Mouse (Mus musculus) limb, embryonic 14.5 days (tissue): ENCODE measurements around the gene Rab3il1. TPM values are rescaled to one million over a fixed set of nuclear protein-coding genes. Genes with fewer than 3 reads are reported as not detected.
A peak's percentile ranks its signal among the peaks of the same experiment; 100 is the strongest.

Source experiments
- ATAC-seq: fragments of 200-750 bp; cut with Nextera tagmentation; 2 replicates; pipeline ENCODE4 v1.8.0; 2017; ENCODE audit warnings: low read depth, moderate number of reproducible peaks, moderate TSS enrichment; ENCODE audit not compliant: low FRiP score
- DNase-seq: peaks from one replicate; pipeline ENCODE4 v3.0.0-alpha.2; 2015; ENCODE audit warnings: low spot score
- H3K27ac ChIP-seq: fragments of 300-500 bp; sonication (generic); replicated peaks from 2 replicates; pipeline ENCODE4 v1.5.1; 2014; ENCODE audit warnings: low read depth, mild to moderate bottlenecking, low read length, moderate library complexity, mixed read lengths
- H3K27me3 ChIP-seq: fragments of 300-500 bp; sonication (generic); 2 replicates; pipeline ENCODE4 v1.6.1; 2014; ENCODE audit warnings: low read length, mixed read lengths; ENCODE audit not compliant: control insufficient read depth, insufficient read depth
- H3K36me3 ChIP-seq: fragments of 300-500 bp; sonication (generic); 2 replicates; pipeline ENCODE4 v1.6.1; 2014; ENCODE audit warnings: mild to moderate bottlenecking, low read length, moderate library complexity, mixed read lengths; ENCODE audit not compliant: control insufficient read depth, insufficient read depth
- H3K4me1 ChIP-seq: fragments of 300-500 bp; sonication (generic); 2 replicates; pipeline ENCODE4 v1.6.1; 2014; ENCODE audit warnings: antibody characterized with exemption, low read length, mixed read lengths; ENCODE audit not compliant: control insufficient read depth, insufficient read depth
- H3K4me2 ChIP-seq: fragments of 300-500 bp; sonication (generic); replicated peaks from 2 replicates; pipeline ENCODE4 v1.6.1; 2014; ENCODE audit warnings: low read depth, mild to moderate bottlenecking, low read length, moderate library complexity; ENCODE audit not compliant: severe bottlenecking
- H3K4me3 ChIP-seq: fragments of 300-500 bp; sonication (generic); replicated peaks from 2 replicates; pipeline ENCODE4 v1.5.1; 2014; ENCODE audit warnings: low read length
- H3K9ac ChIP-seq: fragments of 300-500 bp; sonication (generic); 2 replicates; pipeline ENCODE4 v1.6.1; 2014; ENCODE audit warnings: mild to moderate bottlenecking, low read depth, low read length, moderate library complexity; ENCODE audit not compliant: severe bottlenecking
- H3K9me3 ChIP-seq: fragments of 300-500 bp; sonication (generic); 2 replicates; pipeline ENCODE4 v1.6.1; 2016; ENCODE audit warnings: low read length; ENCODE audit not compliant: control insufficient read depth
- POLR2A ChIP-seq: fragments of 200-500 bp; IDR thresholded peaks from 2 replicates; pipeline ENCODE4 v1.8.0; 2012; ENCODE audit warnings: inconsistent platforms, mild to moderate bottlenecking, moderate library complexity, borderline replicate concordance; ENCODE audit not compliant: insufficient read depth, insufficient read length; ENCODE audit errors: extremely low read depth
- WGBS: fragments of 180-500 bp; shearing (Covaris S2); extraction: QIAGEN DNeasy Blood & Tissue Kit; methylation state at CpG from one replicate; pipeline ENCODE4 v1.1.7; 2014; 5-methylcytosine and 5-hydroxymethylcytosine counted together
- polyA plus RNA-seq, 2 experiments: library from polyadenylated mRNA; depleted of rRNA in 1 of 2; stranded (reverse) in 1 of 2; unstranded in 1 of 2; fragments of >200 nt; fragmentation: Nextera tagmentation in 1 of 2; extraction: Ambion mirVana in 1 of 2; gene quantifications; 2 replicates each; pipeline versions ENCODE4 v1.2.1 to v1.2.3; 2012 to 2014

Rab3il1 gene
- polyA plus RNA-seq, 2 experiments: 36.1 to 43.9 TPM

GRCm38 (mm10) chr19:9984111-9985055 is 17.1 kb upstream of the Rab3il1 start:
- H3K4me2 ChIP-seq: peak overlapping the region; percentile 87
- H3K27ac ChIP-seq: no peak overlapping the region
- 93% methylated on average over 20 of the region's 20 CpGs for WGBS
- no peak for ATAC-seq
- no peak for DNase-seq
- TF ChIP-seq POLR2A: no peak
- peak overlapping the region; percentile 89 for H3K4me3 ChIP-seq
- H3K9me3 ChIP-seq: no peaks in the 10 kb centered on the region
- peak overlapping the region; percentile 86; the same call in 1 of the 2 replicates for H3K9ac ChIP-seq
- no peaks in the 10 kb centered on the region for H3K27me3 ChIP-seq
- peaks cover 18% of the 10 kb centered on the region for H3K4me1 ChIP-seq
- peaks cover 24% of the 10 kb centered on the region for H3K36me3 ChIP-seq

- Histone ChIP-seq H3K27me3 (no peaks in the 10 kb centered on the region), H3K27ac (no peak overlapping the region), H3K36me3 (peaks cover 24% of the 10 kb centered on the region), H3K4me1 (peaks cover 18% of the 10 kb centered on the region), H3K4me3 (no peak overlapping the region), H3K9ac (no peak overlapping the region), H3K4me2 (no peak overlapping the region), H3K9me3 (no peaks in the 10 kb centered on the region)
- whole genome bisulfite sequencing: 78% methylated on average over 6 of the region's 6 CpGs
- DNase-seq (no peak), ATAC-seq (no peak)
- TF ChIP-seq POLR2A: no peak
These were observed 16.1 kb upstream of the Rab3il1 start for GRCm38 (mm10) chr19:9985190-9985899.

GRCm38 (mm10) chr19:9985900-9986421 is 15.5 kb upstream of the Rab3il1 start:
- 89% methylated on average over 2 of the region's 2 CpGs for WGBS
- DNase-seq: no peak
- H3K9me3 ChIP-seq: no peaks in the 10 kb centered on the region
- no peak overlapping the region for H3K4me2 ChIP-seq
- H3K36me3 ChIP-seq: peaks cover 24% of the 10 kb centered on the region
- no peak for TF ChIP-seq POLR2A
- H3K9ac ChIP-seq: no peak overlapping the region
- no peak for ATAC-seq
- H3K27ac ChIP-seq: no peak overlapping the region
- H3K27me3 ChIP-seq: no peaks in the 10 kb centered on the region
- H3K4me3 ChIP-seq: no peak overlapping the region
- H3K4me1 ChIP-seq: peaks cover 18% of the 10 kb centered on the region

GRCm38 (mm10) chr19:9987192-9987591 is 14.3 kb upstream of the Rab3il1 start:
- H3K9me3 ChIP-seq: no peaks in the 10 kb centered on the region
- H3K36me3 ChIP-seq: peaks cover 24% of the 10 kb centered on the region
- DNase-seq (no peak), ATAC-seq (no peak)
- H3K4me1 ChIP-seq: peaks cover 13% of the 10 kb centered on the region
- no peaks in the 10 kb centered on the region for H3K27me3 ChIP-seq
- TF ChIP-seq POLR2A: no peak
- H3K9ac ChIP-seq: no peak overlapping the region
- 20% methylated on average over 6 of the region's 6 CpGs for WGBS
- no peak overlapping the region for H3K27ac ChIP-seq
- H3K4me2 ChIP-seq: no peak overlapping the region
- no peak overlapping the region for H3K4me3 ChIP-seq

- H3K4me3 ChIP-seq: no peak overlapping the region
- DNase-seq (no peak), ATAC-seq (no peak)
- no peak overlapping the region for H3K27ac ChIP-seq
- H3K36me3 ChIP-seq: peaks cover 24% of the 10 kb centered on the region
- H3K4me1 ChIP-seq: peaks cover 13% of the 10 kb centered on the region
- TF ChIP-seq POLR2A: no peak
- H3K9ac ChIP-seq: no peak overlapping the region
- H3K9me3 ChIP-seq: no peaks in the 10 kb centered on the region
- H3K4me2 ChIP-seq: no peak overlapping the region
- no peaks in the 10 kb centered on the region for H3K27me3 ChIP-seq
These were observed 13.9 kb upstream of the Rab3il1 start for GRCm38 (mm10) chr19:9987593-9987992.
